Mouse (Mus musculus) olfactory bulb, adult 2 months (tissue): ENCODE results near the gene Psmb9.

Experiments
- CTCF ChIP-seq: fragments of 200-500 bp; IDR thresholded peaks from 2 replicates; pipeline ENCODE4 v1.5.1; 2012; ENCODE audit warnings: low read depth, mild to moderate bottlenecking, low read length, moderate library complexity; ENCODE audit not compliant: insufficient read depth
- POLR2A ChIP-seq: fragments of 200-500 bp; IDR thresholded peaks from 2 replicates; pipeline ENCODE4 v1.6.1; 2012; ENCODE audit warnings: mild to moderate bottlenecking, low read depth, low read length, moderate library complexity; ENCODE audit not compliant: insufficient read depth

DNA sequence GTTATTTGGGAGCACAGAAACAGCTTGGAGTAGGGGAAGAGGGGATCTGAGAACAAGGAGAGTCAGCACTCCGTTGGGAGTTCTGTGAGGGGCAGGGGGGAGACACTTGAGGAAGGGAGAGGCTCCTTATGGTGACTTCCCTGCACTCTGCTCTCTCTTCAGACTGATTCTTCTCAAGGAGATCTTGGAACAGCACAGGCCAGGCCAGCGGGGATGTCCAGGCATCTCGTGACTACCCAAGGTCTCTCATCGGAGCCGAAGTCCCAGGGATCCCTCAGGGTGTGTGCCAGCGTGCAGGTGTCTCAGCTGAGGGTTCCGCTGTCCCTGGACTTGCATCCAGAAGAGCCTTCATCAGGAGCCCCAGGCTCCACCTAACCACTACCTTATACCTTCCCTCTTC, 48.9 kb downstream of the Psmb9 start:
- TF ChIP-seq CTCF (no peak), POLR2A (no peak)
